In genomic region chr4:96878016-96878415, GRCm38 (mm10) we compare ENCODE assay signal across 28 mouse cellular contexts.
DNase-seq lines count a peak whose midpoint lies in the region; ATAC-seq and TF ChIP-seq lines count a peak whose summit lies in the region.
"Had no signal": no experiment of that assay in that cellular context is flagged by ENCODE, and none has a peak within 500 bp of the region (broad histone marks: within the 10 kb centered on the region; RNA-seq: fewer than 3 reads in every experiment).

No protein-coding gene starts in this region.

- no peak for TF ChIP-seq POLR2A in limb, embryonic 14.5 days (IDR thresholded peaks at IDR 0.05; ENCODE audit: borderline replicate concordance, extremely low read depth, insufficient read depth, insufficient read length)

- no peaks in the 10 kb centered on the region for H3K4me1 ChIP-seq in limb, embryonic 14.5 days (ENCODE audit: control insufficient read depth, insufficient read depth, low read length)
- H3K4me1 ChIP-seq in limb, embryonic 10.5 days = no peaks in the 10 kb centered on the region
- no peaks in the 10 kb centered on the region for H3K4me1 ChIP-seq in forebrain, postnatal 0 days (ENCODE audit: insufficient read depth)
- H3K4me1 ChIP-seq: embryonic facial prominence, embryonic 13.5 days; embryonic facial prominence, embryonic 15.5 days; forebrain, embryonic 10.5 days; forebrain, embryonic 12.5 days had no signal

- H3K27me3 ChIP-seq in limb, embryonic 14.5 days (ENCODE audit: control insufficient read depth, insufficient read depth, low read length) = no peaks in the 10 kb centered on the region
- H3K27me3 ChIP-seq in limb, embryonic 10.5 days (ENCODE audit: low read depth, poor library complexity, severe bottlenecking) = no peaks in the 10 kb centered on the region
- no peaks in the 10 kb centered on the region for H3K27me3 ChIP-seq in forebrain, postnatal 0 days (ENCODE audit: insufficient read depth, low read length)
- H3K27me3 ChIP-seq: CH12.LX; embryonic facial prominence, embryonic 13.5 days; embryonic facial prominence, embryonic 15.5 days; forebrain, embryonic 12.5 days; Patski had no signal

- no peak overlapping the region for H3K4me3 ChIP-seq in limb, embryonic 14.5 days (replicated peaks; ENCODE audit: low read length)
- H3K4me3 ChIP-seq in limb, embryonic 10.5 days = no peak overlapping the region
- H3K4me3 ChIP-seq in forebrain, postnatal 0 days (ENCODE audit: low read depth, low read length) = no peak overlapping the region
- H3K4me3 ChIP-seq: embryonic facial prominence, embryonic 13.5 days; embryonic facial prominence, embryonic 15.5 days; erythroblast, embryonic 14.5 days; forebrain, embryonic 10.5 days; forebrain, embryonic 12.5 days had no signal

- no peak for TF ChIP-seq CTCF in forebrain, postnatal 0 days (IDR thresholded peaks at IDR 0.05; ENCODE audit: low read depth)

- no peaks in the 10 kb centered on the region for H3K36me3 ChIP-seq in limb, embryonic 14.5 days (ENCODE audit: control insufficient read depth, insufficient read depth, low read length)
- H3K36me3 ChIP-seq in limb, embryonic 10.5 days = no peaks in the 10 kb centered on the region
- H3K36me3 ChIP-seq in forebrain, postnatal 0 days (ENCODE audit: insufficient read depth) = no peaks in the 10 kb centered on the region
- H3K36me3 ChIP-seq: embryonic facial prominence, embryonic 13.5 days; embryonic facial prominence, embryonic 15.5 days; forebrain, embryonic 10.5 days; forebrain, embryonic 12.5 days; G1E had no signal

- no peak for DNase-seq in frontal cortex, adult 2 months (ENCODE audit: extremely low spot score in 1 of 2, low spot score in 1 of 2)
- peak; percentile 38 for DNase-seq in limb, embryonic 14.5 days (ENCODE audit: low spot score)
- DNase-seq in limb, embryonic 10.5 days (ENCODE audit: low spot score) = no peak
- DNase-seq in forebrain, postnatal 0 days = no peak
- DNase-seq: adrenal gland, adult 8-10 months; adrenal gland, postnatal 14 days; adrenal gland, postnatal 36 days; B cell, adult 2 months; cerebellum, adult 11 months; cerebellum, adult 18-20 months; cerebellum, adult 8-10 months; cerebellum, adult 9-11 months; cerebellum, postnatal 14 days; cerebellum, postnatal 36 days; embryo, embryonic 11 days had no signal

- ATAC-seq in frontal cortex, adult (ENCODE audit: low TSS enrichment) = peak; percentile 93
- ATAC-seq in limb, embryonic 14.5 days (ENCODE audit: low FRiP score, low read depth) = no peak
- no peak for ATAC-seq in forebrain, postnatal 0 days
- ATAC-seq: activated CD4-positive, CD25-positive, alpha-beta regulatory T cell, adult 4 months; CD4-positive, CD25-positive, alpha-beta regulatory T cell, adult 4 months; forebrain, embryonic 14.5 days; forebrain, embryonic 16.5 days; Patski had no signal

- H3K9ac ChIP-seq in limb, embryonic 14.5 days (ENCODE audit: low read depth, low read length, severe bottlenecking) = no peak overlapping the region
- H3K9ac ChIP-seq in forebrain, postnatal 0 days = no peak overlapping the region
- H3K9ac ChIP-seq: embryonic facial prominence, embryonic 13.5 days; embryonic facial prominence, embryonic 15.5 days; forebrain, embryonic 12.5 days had no signal

- H3K27ac ChIP-seq in limb, embryonic 14.5 days (replicated peaks; ENCODE audit: low read depth, low read length) = no peak overlapping the region
- no peak overlapping the region for H3K27ac ChIP-seq in limb, embryonic 10.5 days
- no peak overlapping the region for H3K27ac ChIP-seq in forebrain, postnatal 0 days (ENCODE audit: low read depth, low read length)
- H3K27ac ChIP-seq: embryonic facial prominence, embryonic 13.5 days; embryonic facial prominence, embryonic 15.5 days; forebrain, embryonic 10.5 days; forebrain, embryonic 12.5 days had no signal

- H3K9me3 ChIP-seq in limb, embryonic 14.5 days (ENCODE audit: control insufficient read depth, low read length) = no peaks in the 10 kb centered on the region
- no peaks in the 10 kb centered on the region for H3K9me3 ChIP-seq in limb, embryonic 10.5 days (replicated peaks)
- H3K9me3 ChIP-seq in forebrain, postnatal 0 days (ENCODE audit: low read length) = no peaks in the 10 kb centered on the region
- H3K9me3 ChIP-seq: embryonic facial prominence, embryonic 13.5 days; embryonic facial prominence, embryonic 15.5 days; forebrain, embryonic 10.5 days; forebrain, embryonic 12.5 days had no signal

- no peak overlapping the region for H3K4me2 ChIP-seq in limb, embryonic 14.5 days (replicated peaks; ENCODE audit: low read depth, low read length, severe bottlenecking)
- H3K4me2 ChIP-seq in forebrain, postnatal 0 days (ENCODE audit: low read depth) = no peak overlapping the region
- H3K4me2 ChIP-seq: embryonic facial prominence, embryonic 13.5 days; embryonic facial prominence, embryonic 15.5 days; forebrain, embryonic 12.5 days had no signal

- 64% methylated on average over 1 of the region's 1 CpGs for WGBS in limb, embryonic 14.5 days
- 95% methylated on average over 1 of the region's 1 CpGs for WGBS in limb, embryonic 10.5 days
- WGBS in forebrain, postnatal 0 days = 69% methylated on average over 1 of the region's 1 CpGs
